Mouse (Mus musculus) liver, postnatal 0 days (tissue): ENCODE data around the gene Olfr231.

Source experiments
- CTCF ChIP-seq: sonication (generic); IDR thresholded peaks from 2 replicates; pipeline ENCODE4 v1.5.1; 2016; ENCODE audit warnings: antibody characterized with exemption, low read depth
- EP300 ChIP-seq: IDR thresholded peaks from 2 replicates; pipeline ENCODE4 v1.6.1; 2016; ENCODE audit warnings: antibody characterized with exemption, low read depth, mild to moderate bottlenecking

GRCm38 (mm10) chr1:174131217-174131616 is 10.3 kb upstream of the Olfr231 start, which contains the start of gene Olfr424:
- TF ChIP-seq CTCF (no peak), EP300 (no peak)
